Mouse (Mus musculus) spleen, postnatal 4 days (tissue): Measurements from ENCODE around the gene Gm21976.

Source experiments
- DNase-seq, 2 experiments: peaks; one replicate each; pipeline ENCODE4 v3.0.0; 2022; ENCODE audit warnings: low spot score in 2 of 2

Gm21976 gene

GRCm38 (mm10) chr13:98353709-98354089, 74.0 kb downstream of the Gm21976 start:
- DNase-seq: no peak

- DNase-seq: peak in 1 of 2 experiments; percentile 63
Measured at GRCm38 (mm10) chr13:98354090-98354801, 74.6 kb downstream of the Gm21976 start, which contains the start of gene Foxd1. Gene Foxd1 (plus strand): TSS chr13:98354242.

GRCm38 (mm10) chr13:98354871-98355558, 75.3 kb downstream of the Gm21976 start:
- DNase-seq: peak in 1 of 2 experiments; percentile 66

GRCm38 (mm10) chr13:98355559-98356111, 75.9 kb downstream of the Gm21976 start:
- no peak for DNase-seq

- DNase-seq: no peak
Measured at GRCm38 (mm10) chr13:98356176-98356972, 76.7 kb downstream of the Gm21976 start.
